Mouse (Mus musculus): Measurements from ENCODE around the gene Tec. TPM values are rescaled to one million over a fixed set of nuclear protein-coding genes. Genes with fewer than 3 reads are reported as not detected.

The Tec gene
- total RNA-seq, 2 experiments from 2014 or later = 11.0 to 16.9 TPM

DNA sequence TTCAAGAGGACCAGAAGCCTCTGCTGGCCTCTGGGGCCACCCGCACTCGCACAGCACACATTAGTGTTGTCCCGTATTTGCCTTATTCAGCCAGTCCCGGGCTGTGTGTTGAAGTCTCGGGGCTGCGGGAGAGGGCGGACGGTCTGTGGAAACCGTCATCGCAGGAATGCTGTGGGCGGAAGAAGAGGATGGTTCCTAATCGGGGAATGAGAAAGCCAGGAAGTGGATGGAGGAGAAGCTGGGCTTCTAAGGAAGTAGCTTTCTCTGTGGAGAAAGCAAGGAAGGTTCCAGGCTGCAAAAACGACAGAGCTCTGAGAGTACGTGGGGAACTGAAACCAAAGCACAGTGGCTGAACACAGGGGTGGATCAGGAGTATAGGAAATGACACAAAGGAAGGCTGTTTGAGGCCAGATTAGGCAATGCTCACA, 72.1 kb downstream of the Tec start:
- DNase-seq = peak; percentile 47 to 57
- intact Hi-C loops (cut with DNase I) = no loop called here

GRCm38 (mm10) chr5:72793309-72793850, 74.9 kb downstream of the Tec start:
- DNase-seq = no peak
- intact Hi-C loops (cut with DNase I) = no loop called here

DNA sequence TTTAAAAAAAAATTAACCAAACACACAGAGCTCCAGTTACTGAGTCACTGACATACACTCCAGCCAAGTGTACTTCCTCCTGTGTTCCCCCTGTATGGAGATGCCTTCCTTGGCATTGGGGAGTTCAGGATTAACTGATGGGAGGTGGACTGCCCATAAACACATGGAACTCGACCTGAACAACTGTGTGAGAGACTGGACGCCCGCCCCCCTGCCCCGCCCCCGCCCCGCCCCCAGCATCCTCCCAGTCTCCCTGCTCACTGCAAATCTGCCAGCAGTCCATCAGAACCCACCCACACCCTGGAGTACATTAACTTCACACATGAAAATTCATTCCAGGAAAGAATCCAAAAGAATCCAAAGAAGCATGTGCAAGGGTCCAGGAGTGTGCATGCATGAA, 76.5 kb downstream of the Tec start:
- no peak for DNase-seq
- intact Hi-C loops (cut with DNase I) = no loop called here

DNA sequence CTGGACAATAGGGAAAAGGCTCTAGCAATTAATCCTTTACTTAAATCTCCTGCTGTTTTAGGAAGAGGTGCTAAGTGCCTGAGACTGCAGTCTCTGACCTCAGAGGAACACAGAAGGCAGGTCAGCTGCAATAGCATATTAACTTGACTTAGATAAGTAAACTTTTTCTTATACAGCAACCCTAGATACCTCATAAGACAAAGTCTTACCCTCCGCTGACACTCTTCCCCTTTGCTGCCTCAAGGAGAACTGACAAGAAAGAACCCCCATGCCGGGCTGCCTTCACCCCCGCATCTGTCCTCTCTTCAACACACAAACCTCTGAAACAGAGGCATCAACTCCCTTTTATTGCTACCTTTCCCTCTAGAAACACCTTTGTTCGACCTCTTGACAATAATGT, 76.9 kb downstream of the Tec start:
- no peak for DNase-seq

GRCm38 (mm10) chr5:72785451-72785850, 82.8 kb downstream of the Tec start:
- no peak for DNase-seq
- intact Hi-C loops (cut with DNase I) = no loop called here

More for the DNA sequence above, 76.9 kb downstream of the Tec start:
- intact Hi-C loops (cut with DNase I) = no loop called here

- DNase-seq = no peak
- intact Hi-C loops (cut with DNase I) = no loop called here
Measured at GRCm38 (mm10) chr5:72784719-72785118, 83.6 kb downstream of the Tec start.

DNA sequence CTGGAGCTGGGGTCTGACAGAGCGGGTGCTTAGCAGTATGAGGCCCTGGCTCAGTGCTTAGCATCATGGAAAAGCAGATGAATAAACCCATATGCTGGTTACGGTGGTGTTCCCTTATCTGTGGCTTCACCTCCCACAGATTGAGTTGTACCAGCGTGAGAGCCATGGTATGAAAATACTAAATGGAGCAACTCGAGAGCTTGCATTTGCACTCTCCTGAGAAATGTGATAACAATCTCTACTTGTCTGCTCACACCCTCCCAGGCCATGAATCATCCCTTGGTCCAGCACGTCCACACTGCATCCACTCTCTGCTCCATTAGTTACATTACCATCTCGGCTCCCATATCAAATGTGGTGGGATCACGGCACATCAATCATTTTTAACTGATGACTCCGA, 84.3 kb downstream of the Tec start:
- DNase-seq = no peak
- intact Hi-C loops (cut with DNase I) = no loop called here

- intact Hi-C loops (cut with DNase I) = no loop called here
- no peak for DNase-seq
Measured at GRCm38 (mm10) chr5:72783123-72783522, 85.2 kb downstream of the Tec start.

DNA sequence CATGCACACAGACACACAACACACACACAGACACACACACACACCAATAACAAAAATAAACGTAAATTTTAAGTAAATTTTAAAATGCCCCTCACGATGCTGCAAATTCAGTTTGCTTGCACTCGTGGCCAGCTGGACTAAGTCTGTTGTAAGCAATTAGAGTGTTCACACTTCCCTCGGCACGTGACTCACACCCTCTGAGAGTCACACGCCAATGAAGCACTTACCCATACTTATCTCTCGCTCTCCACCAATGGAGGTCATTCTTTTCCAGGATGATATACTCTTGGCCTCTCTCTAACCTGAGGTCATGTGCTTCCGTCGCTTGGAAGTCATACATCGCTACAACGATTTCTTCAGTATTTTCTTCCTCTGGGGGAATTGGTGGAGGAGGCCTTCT, 86.5 kb downstream of the Tec start:
- intact Hi-C loops (cut with DNase I) = no loop called here
- no peak for DNase-seq

- intact Hi-C loops (cut with DNase I) = loop anchor here (5.0 kb wide), 1 partner anchor 91 kb away; the partner anchor contains the start of gene Tec
- no peak for DNase-seq
Measured at GRCm38 (mm10) chr5:72776595-72776994, 91.7 kb downstream of the Tec start.

DNA sequence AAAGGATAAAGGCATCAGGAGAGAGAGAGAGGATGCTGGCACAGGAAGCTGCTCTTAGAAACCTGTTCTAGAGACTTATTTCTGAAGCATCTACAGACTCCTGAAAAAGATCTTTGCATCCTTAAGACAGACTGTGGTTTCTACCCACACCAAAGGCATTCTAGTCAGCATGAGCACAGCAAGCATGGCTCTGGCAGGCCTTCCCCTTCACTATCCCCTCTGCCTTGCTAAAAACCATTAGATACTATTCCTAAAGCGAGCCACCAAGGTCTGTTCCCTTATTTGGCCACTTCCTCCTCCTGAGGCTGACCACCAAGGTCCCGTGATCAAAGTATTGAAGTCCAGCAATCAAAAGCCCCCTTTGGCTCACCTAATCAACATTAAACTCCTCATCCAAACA, 92.2 kb downstream of the Tec start:
- no peak for DNase-seq
- intact Hi-C loops (cut with DNase I) = loop anchor here (5.0 kb wide), 1 partner anchor 91 kb away; the partner anchor contains the start of gene Tec

- intact Hi-C loops (cut with DNase I) = no loop called here
- DNase-seq = no peak
Measured at GRCm38 (mm10) chr5:72769841-72770240, 98.4 kb downstream of the Tec start.

DNA sequence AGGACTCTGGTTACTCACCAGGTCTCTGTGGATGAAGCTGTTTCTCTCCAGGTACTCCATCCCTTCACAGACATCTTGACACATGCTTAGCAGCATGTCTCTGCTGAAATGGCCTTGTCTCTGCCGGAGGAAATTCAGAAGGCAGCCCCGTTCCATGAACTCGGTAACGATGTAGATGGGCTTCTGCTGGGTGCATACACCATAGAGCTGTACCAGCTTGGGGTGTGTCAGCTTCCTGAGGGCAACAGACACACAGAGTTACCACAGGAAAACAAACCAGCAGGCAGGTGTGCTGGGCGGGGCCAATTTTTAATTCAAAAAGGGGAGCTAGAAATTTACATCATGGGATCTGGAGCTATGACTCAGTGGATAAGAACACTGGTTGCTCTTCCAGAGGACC, 104.7 kb downstream of the Tec start:
- DNase-seq = no peak

GRCm38 (mm10) chr5:72763025-72763424, 105.3 kb downstream of the Tec start:
- intact Hi-C loops (cut with DNase I) = loop anchor here (5.0 kb wide), 1 partner anchor 114 kb away; no protein-coding TSS in a partner anchor
- DNase-seq = no peak

More for the DNA sequence above, 104.7 kb downstream of the Tec start:
- intact Hi-C loops (cut with DNase I) = loop anchor here (5.0 kb wide), 1 partner anchor 114 kb away; no protein-coding TSS in a partner anchor

DNA sequence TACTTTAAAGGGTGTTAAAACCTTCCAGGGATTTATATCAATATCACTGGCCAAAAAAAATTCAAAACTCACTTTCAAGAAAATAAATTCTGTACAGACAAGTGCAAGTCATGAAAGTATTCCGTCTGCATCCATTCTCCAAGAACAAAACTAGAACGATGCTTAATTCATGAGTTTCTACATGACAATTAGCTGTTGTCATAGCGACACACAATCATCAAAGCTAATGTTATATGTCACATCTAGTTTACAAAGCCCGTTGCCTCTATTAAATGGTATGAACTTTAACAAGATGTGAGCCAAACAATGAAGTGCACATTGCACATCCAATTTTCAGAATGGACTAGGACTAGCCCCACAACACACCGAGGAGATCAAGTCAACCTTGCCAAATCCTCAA, 106.5 kb downstream of the Tec start:
- intact Hi-C loops (cut with DNase I) = loop anchor here (5.0 kb wide), 1 partner anchor 116 kb away; no protein-coding TSS in a partner anchor
- no peak for DNase-seq

- intact Hi-C loops (cut with DNase I) = loop anchor here (5.0 kb wide), 1 partner anchor 116 kb away; no protein-coding TSS in a partner anchor
- no peak for DNase-seq
Measured at GRCm38 (mm10) chr5:72761237-72761636, 107.0 kb downstream of the Tec start.

GRCm38 (mm10) chr5:72758925-72759924, 109.1 kb downstream of the Tec start:
- no peak for DNase-seq

GRCm38 (mm10) chr5:72757155-72757773, 111.0 kb downstream of the Tec start:
- intact Hi-C loops (cut with DNase I) = no loop called here

More at GRCm38 (mm10) chr5:72758925-72759924, 109.1 kb downstream of the Tec start:
- intact Hi-C loops (cut with DNase I) = loop anchor here (2.0 kb wide), 1 partner anchor 94 kb away; no protein-coding TSS in a partner anchor

GRCm38 (mm10) chr5:72755941-72756340, 112.3 kb downstream of the Tec start:
- no peak for DNase-seq
- intact Hi-C loops (cut with DNase I) = no loop called here

More at GRCm38 (mm10) chr5:72757155-72757773, 111.0 kb downstream of the Tec start:
- DNase-seq = no peak

- no peak for DNase-seq
- intact Hi-C loops (cut with DNase I) = no loop called here
Measured at GRCm38 (mm10) chr5:72755035-72755434, 113.2 kb downstream of the Tec start.

DNA sequence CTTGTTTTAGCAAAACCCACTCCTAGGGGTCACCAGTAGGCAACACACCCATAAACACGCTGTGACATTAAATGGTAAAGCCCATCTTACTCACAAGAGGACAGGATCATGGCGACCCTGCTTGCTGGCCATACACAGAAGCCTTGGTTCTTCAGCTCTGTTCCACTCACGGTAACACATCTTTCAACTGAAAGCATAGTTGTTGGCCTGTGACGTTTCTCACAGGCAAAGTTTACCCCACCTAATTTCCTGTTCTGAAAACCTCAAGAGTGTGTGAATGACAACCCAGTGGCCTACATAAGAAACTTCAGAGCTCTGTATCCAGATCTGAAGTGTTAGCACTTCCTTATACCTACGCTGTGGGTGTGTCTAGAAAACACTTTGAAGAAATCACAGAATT, 115.7 kb downstream of the Tec start, which contains the start of gene Txk:
TSS of gene Txk (minus strand) at position 193 of the 400 bp plus-strand sequence.
- intact Hi-C loops (cut with DNase I) = no loop called here
- no peak for DNase-seq

All from heart, postnatal 36 days (tissue).